Mouse (Mus musculus) kidney, postnatal 4 days (tissue): ENCODE measurements around the gene Vmn2r75.
"Not testable (repeated sequence)": the region's sequence is repeated elsewhere in the genome, so short reads cannot be mapped to it uniquely, and the experiment has no call there.

Experiments used
- DNase-seq, 2 experiments: peaks; one replicate each; pipeline ENCODE4 v3.0.0; 2021; ENCODE audit warnings: mixed read lengths in 2 of 2

The Vmn2r75 gene

DNA sequence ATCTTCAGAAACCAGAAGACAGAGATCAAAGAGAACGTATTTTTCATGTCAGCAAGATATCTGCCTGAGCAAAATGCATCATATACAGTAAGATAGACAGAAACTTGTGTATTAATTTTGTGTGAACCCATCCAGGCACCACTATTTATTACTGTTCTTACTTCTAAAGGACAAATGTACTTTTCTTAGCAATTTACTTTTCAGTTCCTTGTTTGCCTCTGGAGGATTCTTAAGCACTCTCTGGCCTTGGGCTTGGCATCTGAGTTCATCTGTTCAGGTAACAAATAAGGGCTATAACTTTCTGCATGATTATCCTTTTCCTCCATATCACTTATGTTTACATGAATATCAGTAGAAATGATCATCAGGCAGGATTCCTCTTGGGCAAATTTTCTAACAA lies at the start of gene Vmn2r75:
TSS of gene Vmn2r75 (minus strand) at position 101 of the 400 bp plus-strand sequence.
- not testable (repeated sequence) for DNase-seq

- DNase-seq, result peak in 1 of 2 experiments; percentile 6
These were observed 39.8 kb upstream of the Vmn2r75 start for GRCm38 (mm10) chr7:86211345-86211744.
